Mouse (Mus musculus) heart, postnatal 0 days (tissue): Measurements from ENCODE around the gene Atp6v1e2.

ENCODE experiments used
- CTCF ChIP-seq: IDR thresholded peaks from 2 replicates; pipeline ENCODE4 v1.5.1; 2016; ENCODE audit warnings: antibody characterized with exemption, control low read depth, low read depth
- EP300 ChIP-seq: IDR thresholded peaks from 2 replicates; pipeline ENCODE4 v1.6.1; 2016; ENCODE audit warnings: antibody characterized with exemption, low read depth

GRCm38 (mm10) chr17:86961301-86961841, 13.7 kb upstream of the Atp6v1e2 start:
- TF ChIP-seq CTCF = no peak
- TF ChIP-seq EP300 = no peak
